Mouse (Mus musculus) lung, embryonic 15.5 days (tissue): ENCODE measurements around the gene Tcf15. TPM values are rescaled to one million over a fixed set of nuclear protein-coding genes. Genes with fewer than 3 reads are reported as not detected.
A peak's percentile ranks its signal among the peaks of the same experiment; 100 is the strongest.

ENCODE experiments used
- ATAC-seq: fragments of 200-750 bp; cut with Nextera tagmentation; 2 replicates; pipeline ENCODE4 v1.8.0; 2017; ENCODE audit warnings: moderate number of reproducible peaks, borderline replicate concordance; ENCODE audit not compliant: low FRiP score, low TSS enrichment; ENCODE audit errors: extremely low read depth
- H3K27ac ChIP-seq: fragments of 300-500 bp; sonication (generic); 2 replicates; pipeline ENCODE4 v1.5.1; 2015; ENCODE audit warnings: moderate library complexity, mild to moderate bottlenecking, inconsistent platforms
- H3K27me3 ChIP-seq: fragments of 300-500 bp; sonication (generic); 2 replicates; pipeline ENCODE4 v1.6.1; 2015; ENCODE audit warnings: inconsistent platforms
- H3K36me3 ChIP-seq: fragments of 300-500 bp; sonication (generic); 2 replicates; pipeline ENCODE4 v1.6.1; 2015; ENCODE audit warnings: inconsistent platforms
- H3K4me1 ChIP-seq: fragments of 300-500 bp; sonication (generic); 2 replicates; pipeline ENCODE4 v1.6.1; 2015; ENCODE audit warnings: inconsistent platforms
- H3K4me2 ChIP-seq: fragments of 300-500 bp; sonication (generic); 2 replicates; pipeline ENCODE4 v1.6.1; 2015; ENCODE audit warnings: inconsistent platforms, mild to moderate bottlenecking, moderate library complexity
- H3K4me3 ChIP-seq: fragments of 300-500 bp; sonication (generic); 2 replicates; pipeline ENCODE4 v1.5.1; 2015; ENCODE audit warnings: mild to moderate bottlenecking, inconsistent platforms
- H3K9ac ChIP-seq: fragments of 300-500 bp; sonication (generic); 2 replicates; pipeline ENCODE4 v1.6.1; 2015; ENCODE audit warnings: inconsistent platforms
- H3K9me3 ChIP-seq: fragments of 300-500 bp; sonication (generic); 2 replicates; pipeline ENCODE4 v1.6.1; 2016; ENCODE audit warnings: inconsistent platforms
- WGBS: fragments of 180-500 bp; shearing (Covaris S2); methylation state at CpG from one replicate; pipeline ENCODE4 v1.1.7; 2015; 5-methylcytosine and 5-hydroxymethylcytosine counted together
- polyA plus RNA-seq: library from polyadenylated mRNA; unstranded; fragments of >200 nt; fragmentation: Nextera tagmentation; extraction: Ambion mirVana; gene quantifications from 2 replicates; pipeline ENCODE4 v1.2.1, GENCODE M21; 2015

Tcf15 gene
- polyA plus RNA-seq, 1 experiment from 2014 or later: 7.8 TPM

DNA sequence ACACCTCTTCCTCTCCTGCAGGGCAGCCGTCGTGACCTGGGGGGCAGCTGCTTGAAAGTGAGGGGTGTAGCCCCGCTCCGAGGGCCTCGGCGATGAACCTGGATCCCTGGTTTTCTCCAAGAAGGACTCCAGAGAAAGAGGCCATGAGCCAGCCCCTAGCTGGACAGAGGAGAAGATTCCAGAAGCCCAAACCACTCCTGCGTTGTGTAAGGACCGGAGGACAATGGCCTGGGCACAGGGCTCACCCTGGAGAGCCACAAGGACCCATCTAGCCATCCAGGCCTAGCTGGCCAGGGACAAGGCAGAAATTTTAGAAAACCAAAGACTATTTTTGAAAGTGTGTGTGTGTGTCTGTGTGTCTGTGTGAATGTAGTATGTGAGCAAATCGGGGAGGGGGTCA, 5.3 kb downstream of the Tcf15 start:
- H3K9ac ChIP-seq: no peak overlapping the region
- no peak overlapping the region for H3K4me3 ChIP-seq
- no peak for ATAC-seq
- H3K36me3 ChIP-seq: no peaks in the 10 kb centered on the region
- H3K9me3 ChIP-seq: no peaks in the 10 kb centered on the region
- peaks cover 26% of the 10 kb centered on the region for H3K27me3 ChIP-seq
- no peak overlapping the region for H3K4me2 ChIP-seq
- WGBS: 83% methylated on average over 9 of the region's 9 CpGs
- H3K27ac ChIP-seq: no peak overlapping the region
- peaks cover 5% of the 10 kb centered on the region for H3K4me1 ChIP-seq

DNA sequence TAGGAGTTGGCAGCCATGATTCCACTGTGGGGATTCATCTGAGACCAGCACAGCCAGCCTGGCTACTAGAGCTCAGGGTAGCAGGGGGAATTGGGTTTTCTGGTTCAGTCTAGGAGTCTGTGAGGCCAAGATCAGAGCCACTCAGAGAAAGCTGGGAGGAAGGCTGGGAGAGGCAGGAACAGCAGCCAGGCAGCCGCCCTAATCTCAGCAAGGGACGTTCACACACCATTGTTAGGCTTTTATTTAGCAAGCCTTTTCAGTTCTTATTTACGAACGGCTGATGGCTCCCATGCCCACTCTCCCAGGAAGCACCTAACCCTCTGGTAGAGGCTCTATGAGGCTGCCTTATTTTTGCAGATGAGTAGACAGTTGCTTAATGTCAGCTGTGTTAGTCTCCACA, 6.5 kb downstream of the Tcf15 start:
- 48% methylated on average over 4 of the region's 4 CpGs for WGBS
- peaks cover 14% of the 10 kb centered on the region for H3K27me3 ChIP-seq
- ATAC-seq: no peak

DNA sequence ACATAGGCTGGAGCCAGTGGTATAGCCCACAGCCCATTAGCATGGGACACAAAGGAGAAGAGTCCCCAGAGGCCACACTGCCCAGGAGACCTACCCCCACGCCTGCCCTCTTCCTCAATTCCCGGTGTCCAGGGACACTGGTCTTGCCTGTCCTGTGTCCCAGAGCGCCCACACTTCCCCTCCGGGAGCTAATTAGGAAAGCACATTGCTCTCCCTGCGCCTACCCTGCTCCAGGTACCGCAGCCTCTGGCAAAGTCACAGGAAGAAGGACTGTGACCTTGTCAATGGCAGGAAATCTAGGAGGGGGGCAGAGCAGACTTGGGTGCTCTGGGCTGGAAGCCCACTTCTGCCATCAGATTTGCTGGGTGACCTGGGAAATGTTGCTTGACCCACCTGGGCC, 7.0 kb downstream of the Tcf15 start:
- H3K9ac ChIP-seq: no peak overlapping the region
- ATAC-seq: no peak
- H3K4me3 ChIP-seq: no peak overlapping the region
- no peak overlapping the region for H3K27ac ChIP-seq
- no peaks in the 10 kb centered on the region for H3K9me3 ChIP-seq
- no peaks in the 10 kb centered on the region for H3K36me3 ChIP-seq
- H3K27me3 ChIP-seq: peaks cover 9% of the 10 kb centered on the region
- H3K4me2 ChIP-seq: no peak overlapping the region
- WGBS: 62% methylated on average over 6 of the region's 6 CpGs
- H3K4me1 ChIP-seq: 0 out of 2 replicates have a peak, but pooled peaks cover 2% of the 10 kb centered on the region

More for the DNA sequence above, 6.5 kb downstream of the Tcf15 start:
- Histone ChIP-seq H3K27ac (0 out of 2 replicates have a peak overlapping the region, but pooled peaks have one; percentile 10), H3K4me2 (no peak overlapping the region), H3K9ac (no peak overlapping the region), H3K4me3 (no peak overlapping the region), H3K9me3 (no peaks in the 10 kb centered on the region), H3K4me1 (no peaks in the 10 kb centered on the region), H3K36me3 (no peaks in the 10 kb centered on the region)

DNA sequence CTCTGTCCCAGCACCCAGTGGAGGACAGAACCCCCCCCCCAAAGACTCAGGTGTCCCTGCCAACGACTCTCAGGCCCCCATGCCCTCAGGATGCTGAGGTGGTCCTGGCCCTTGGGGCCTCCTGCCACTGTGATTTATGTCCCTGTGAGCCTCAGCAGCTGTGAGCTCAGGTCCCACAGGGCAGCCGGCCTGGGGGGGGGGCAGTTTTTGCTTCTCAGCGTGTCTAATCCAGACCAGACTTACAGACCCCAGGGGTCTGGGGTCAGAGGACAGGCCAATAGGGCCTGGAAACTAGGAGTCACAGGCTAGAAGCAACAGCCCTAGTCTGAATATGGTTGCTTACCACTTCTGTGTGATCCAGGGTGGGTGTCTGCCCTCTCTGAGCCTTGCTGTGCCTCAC, 10.0 kb downstream of the Tcf15 start:
- no peak overlapping the region for H3K9ac ChIP-seq
- H3K27ac ChIP-seq: no peak overlapping the region
- H3K4me3 ChIP-seq: no peak overlapping the region
- peaks cover 6% of the 10 kb centered on the region; the same call in 1 of the 2 replicates for H3K4me1 ChIP-seq
- H3K4me2 ChIP-seq: no peak overlapping the region
- no peak for ATAC-seq
- no peaks in the 10 kb centered on the region for H3K27me3 ChIP-seq
- WGBS: 33% methylated on average over 3 of the region's 3 CpGs
- no peaks in the 10 kb centered on the region for H3K9me3 ChIP-seq
- no peaks in the 10 kb centered on the region for H3K36me3 ChIP-seq

DNA sequence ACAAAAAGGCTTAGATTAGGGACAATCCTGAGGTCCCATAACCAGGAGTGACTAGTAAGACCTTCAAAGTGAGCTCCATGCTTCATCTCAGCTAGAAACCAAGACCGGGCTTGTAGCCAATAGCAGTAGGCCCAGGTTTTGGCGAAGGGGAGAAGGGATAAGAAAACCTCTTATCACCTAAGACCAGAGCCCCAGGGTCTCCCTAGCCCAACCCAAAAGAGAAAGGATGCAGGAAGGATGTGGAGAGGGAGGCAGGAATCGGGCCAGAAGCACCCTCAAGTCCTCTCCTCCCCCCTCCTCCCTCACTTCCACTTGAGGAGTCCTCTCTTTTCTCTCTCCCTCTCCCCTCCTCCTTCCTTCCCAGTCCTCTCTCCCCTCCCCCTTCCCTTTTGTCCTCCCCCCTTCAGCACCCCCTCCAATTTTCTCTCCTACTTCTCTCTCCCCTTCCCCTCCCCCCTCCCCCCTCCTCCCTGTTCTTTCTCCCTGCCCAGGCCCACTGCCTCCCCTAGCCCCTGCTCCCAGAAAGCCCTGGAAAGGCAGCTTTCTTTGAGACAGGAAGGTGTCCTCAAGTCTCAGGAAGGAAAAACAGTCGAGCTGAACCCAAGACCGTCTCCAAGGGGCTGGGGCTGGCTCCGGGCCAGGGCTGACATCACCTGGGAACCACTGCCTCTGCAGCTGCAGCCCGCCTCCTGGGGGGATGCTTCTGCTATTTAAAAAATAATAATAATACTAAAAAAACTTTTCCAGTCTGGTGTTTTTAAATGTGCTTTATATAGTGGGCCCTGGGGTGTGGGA, 12.2 kb downstream of the Tcf15 start:
- no peak overlapping the region for H3K9ac ChIP-seq
- H3K27ac ChIP-seq: 0 out of 2 replicates have a peak overlapping the region, but pooled peaks have one; percentile 19
- 23% methylated on average over 7 of the region's 7 CpGs for WGBS
- no peak overlapping the region for H3K4me2 ChIP-seq
- no peaks in the 10 kb centered on the region for H3K36me3 ChIP-seq
- no peaks in the 10 kb centered on the region for H3K27me3 ChIP-seq
- ATAC-seq: peak; percentile 57
- no peak overlapping the region for H3K4me3 ChIP-seq
- peaks cover 6% of the 10 kb centered on the region; the same call in 1 of the 2 replicates for H3K4me1 ChIP-seq
- no peaks in the 10 kb centered on the region for H3K9me3 ChIP-seq

DNA sequence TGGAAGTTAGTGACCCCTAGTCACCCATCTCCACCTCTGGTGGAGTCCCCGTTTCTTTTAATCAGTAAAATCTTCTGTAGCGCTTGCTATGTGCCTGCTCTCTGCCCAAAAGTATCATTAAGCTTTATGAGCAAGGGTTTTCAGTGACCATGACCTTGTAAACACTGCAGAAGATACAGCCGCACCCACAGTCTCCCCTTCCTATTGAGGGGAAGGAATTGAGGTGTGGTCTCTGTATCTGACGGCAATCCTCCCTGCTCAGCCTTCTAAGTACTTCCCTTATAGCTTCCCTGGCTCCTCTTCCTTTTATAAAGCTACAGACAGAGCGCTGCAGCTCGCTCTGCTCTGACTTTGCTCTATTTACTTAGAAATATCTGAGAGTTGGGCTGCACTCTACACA, 13.1 kb downstream of the Tcf15 start:
- no peak overlapping the region for H3K9ac ChIP-seq
- no peak for ATAC-seq
- WGBS: 59% methylated on average over 6 of the region's 6 CpGs

DNA sequence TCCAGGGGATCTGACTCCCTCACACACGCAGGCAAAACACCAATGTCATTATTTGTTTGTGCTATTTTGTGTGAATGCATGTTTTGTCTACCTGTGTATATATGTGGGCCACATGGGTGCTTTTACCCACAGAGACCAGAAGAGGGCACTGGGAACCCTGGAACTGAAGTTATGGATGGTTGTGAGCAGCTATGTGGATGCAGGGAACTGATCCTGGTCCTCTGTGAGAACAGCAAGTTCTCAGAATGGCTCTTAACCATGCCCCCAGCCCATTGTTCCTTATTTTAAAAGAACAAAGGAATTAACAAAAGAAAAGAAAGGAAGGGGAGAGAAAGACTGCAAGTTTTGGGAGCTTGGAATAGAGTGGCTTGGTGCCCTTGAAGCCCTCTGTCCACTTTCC, 16.1 kb downstream of the Tcf15 start:
- no peak for ATAC-seq
- H3K36me3 ChIP-seq: no peaks in the 10 kb centered on the region
- peaks cover 6% of the 10 kb centered on the region; the same call in 1 of the 2 replicates for H3K4me1 ChIP-seq
- no peak overlapping the region for H3K9ac ChIP-seq
- no peak overlapping the region for H3K4me3 ChIP-seq
- H3K27me3 ChIP-seq: no peaks in the 10 kb centered on the region
- no peaks in the 10 kb centered on the region for H3K9me3 ChIP-seq
- WGBS: 100% methylated on average over 1 of the region's 1 CpGs
- H3K4me2 ChIP-seq: no peak overlapping the region
- no peak overlapping the region for H3K27ac ChIP-seq

More for the DNA sequence above, 13.1 kb downstream of the Tcf15 start:
- Histone ChIP-seq H3K4me2 (no peak overlapping the region), H3K36me3 (no peaks in the 10 kb centered on the region), H3K4me3 (no peak overlapping the region), H3K9me3 (no peaks in the 10 kb centered on the region), H3K4me1 (peaks cover 6% of the 10 kb centered on the region; the same call in 1 of the 2 replicates), H3K27ac (0 out of 2 replicates have a peak overlapping the region, but pooled peaks have one; percentile 19), H3K27me3 (no peaks in the 10 kb centered on the region)

DNA sequence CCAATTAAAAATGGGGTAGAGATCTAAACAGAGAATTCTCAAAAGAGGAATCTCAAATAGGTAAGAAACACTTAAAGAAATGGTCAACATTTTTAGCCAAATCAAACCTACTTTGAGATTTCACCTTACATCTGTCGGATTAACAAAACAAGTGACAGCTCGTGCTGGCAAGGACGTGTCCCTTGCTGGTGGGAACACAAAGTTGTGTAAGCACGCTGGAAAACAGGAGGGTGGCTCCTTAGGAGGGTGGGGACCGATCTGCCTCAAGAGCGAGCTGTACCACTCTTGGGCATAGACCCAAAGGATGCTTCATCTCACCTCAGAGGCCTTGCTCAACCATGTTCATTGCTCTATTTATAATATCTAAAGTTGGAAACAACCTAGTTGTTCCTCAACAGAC, 22.9 kb downstream of the Tcf15 start:
- no peak overlapping the region for H3K4me3 ChIP-seq
- no peak overlapping the region for H3K9ac ChIP-seq
- no peak overlapping the region for H3K4me2 ChIP-seq
- no peaks in the 10 kb centered on the region for H3K36me3 ChIP-seq
- 85% methylated on average over 6 of the region's 6 CpGs for WGBS
- no peaks in the 10 kb centered on the region for H3K9me3 ChIP-seq
- no peaks in the 10 kb centered on the region for H3K27me3 ChIP-seq
- no peaks in the 10 kb centered on the region for H3K4me1 ChIP-seq
- no peak overlapping the region for H3K27ac ChIP-seq
- no peak for ATAC-seq

DNA sequence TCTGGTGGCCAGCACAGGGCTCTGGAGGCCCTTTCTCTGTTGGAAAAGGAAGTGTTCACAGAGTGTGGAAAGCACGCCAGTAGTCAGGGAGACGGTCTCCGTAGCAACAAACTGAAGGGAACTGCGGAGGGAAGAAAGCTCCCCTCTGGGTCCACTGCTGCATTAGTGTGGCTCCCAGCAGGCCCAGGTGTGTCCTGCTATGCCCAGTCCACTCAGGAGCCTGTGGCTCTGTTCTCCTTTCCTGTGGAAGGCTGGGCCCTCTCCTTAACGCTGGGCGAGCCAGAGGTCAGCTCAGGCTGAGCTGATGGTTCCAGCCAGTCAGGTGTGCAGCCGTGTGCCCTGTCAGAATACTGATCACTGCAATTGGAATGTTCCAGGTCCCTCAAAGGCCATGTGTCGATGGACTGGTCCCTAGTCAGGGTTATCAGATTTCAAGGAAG, 24.5 kb downstream of the Tcf15 start:
- Histone ChIP-seq H3K36me3 (no peaks in the 10 kb centered on the region), H3K4me3 (no peak overlapping the region), H3K27ac (no peak overlapping the region), H3K27me3 (no peaks in the 10 kb centered on the region), H3K9me3 (no peaks in the 10 kb centered on the region), H3K4me1 (no peaks in the 10 kb centered on the region), H3K4me2 (no peak overlapping the region), H3K9ac (no peak overlapping the region)
- ATAC-seq: no peak
- WGBS: 19% methylated on average over 8 of the region's 8 CpGs

DNA sequence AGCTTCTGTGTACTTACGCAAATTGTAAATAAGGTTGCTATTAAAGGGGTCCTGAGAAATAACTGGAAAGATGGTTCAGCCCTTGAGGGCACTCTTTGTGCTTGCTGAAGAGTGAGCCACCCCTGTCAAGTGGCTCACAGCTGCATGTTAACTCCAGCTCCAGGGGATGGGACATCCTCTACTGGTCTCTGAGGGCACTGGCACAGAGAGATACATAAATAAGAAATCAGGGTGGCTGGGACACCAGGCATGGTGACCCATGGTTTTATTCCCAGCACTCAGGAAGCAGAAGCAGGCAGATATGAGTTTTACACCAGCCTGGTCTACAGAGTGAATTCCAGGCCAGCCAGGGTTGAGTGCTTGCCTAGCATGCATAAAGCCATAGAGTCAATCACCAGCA, 26.0 kb downstream of the Tcf15 start:
- no peak overlapping the region for H3K27ac ChIP-seq
- WGBS: 78% methylated on average over 1 of the region's 1 CpGs
- H3K4me1 ChIP-seq: no peaks in the 10 kb centered on the region
- no peak overlapping the region for H3K9ac ChIP-seq
- H3K27me3 ChIP-seq: no peaks in the 10 kb centered on the region
- ATAC-seq: no peak
- no peak overlapping the region for H3K4me2 ChIP-seq
- H3K9me3 ChIP-seq: no peaks in the 10 kb centered on the region
- H3K36me3 ChIP-seq: no peaks in the 10 kb centered on the region
- H3K4me3 ChIP-seq: no peak overlapping the region

DNA sequence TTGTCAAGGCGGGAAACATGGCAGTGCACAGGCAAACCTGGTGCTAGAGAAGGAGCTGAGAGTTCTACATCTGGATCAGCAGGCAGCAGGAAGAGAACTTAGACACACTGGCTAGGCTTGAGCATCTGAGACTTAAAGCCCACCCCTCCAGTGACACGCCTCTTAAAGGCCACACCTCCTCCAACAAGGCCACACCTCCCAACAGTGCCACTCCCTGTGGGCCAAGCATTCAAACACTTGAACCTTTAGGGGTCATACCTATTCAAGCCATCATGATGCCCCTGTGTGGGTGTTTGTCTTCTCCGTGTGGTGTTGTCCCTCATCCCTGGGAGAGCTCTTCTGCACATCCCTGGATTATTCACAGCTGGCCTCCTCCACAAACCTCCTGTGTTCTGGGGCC, 31.5 kb downstream of the Tcf15 start:
- Histone ChIP-seq H3K9me3 (no peaks in the 10 kb centered on the region), H3K4me1 (peaks cover 3% of the 10 kb centered on the region), H3K9ac (no peak overlapping the region), H3K27ac (no peak overlapping the region), H3K4me2 (no peak overlapping the region), H3K4me3 (no peak overlapping the region), H3K36me3 (no peaks in the 10 kb centered on the region), H3K27me3 (no peaks in the 10 kb centered on the region)
- no peak for ATAC-seq
- WGBS: 85% methylated on average over 3 of the region's 3 CpGs

DNA sequence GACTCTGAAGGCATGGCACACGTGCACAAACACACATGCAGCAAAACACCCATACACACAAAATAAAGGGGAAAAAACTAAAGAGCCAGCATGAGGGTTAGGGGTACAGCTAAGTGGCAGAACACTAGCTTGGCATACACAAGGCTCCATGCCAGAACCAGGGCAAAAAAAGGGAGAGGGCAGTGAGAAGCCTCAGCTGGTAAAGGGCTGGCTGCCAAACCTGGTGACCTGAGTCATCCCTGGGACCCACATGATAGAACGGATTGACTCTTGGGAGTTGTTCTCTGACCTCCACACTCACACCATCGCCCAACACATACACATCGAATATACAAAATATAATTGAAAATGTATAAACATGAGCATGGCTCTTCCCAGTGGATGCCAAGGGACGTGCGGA, 33.3 kb downstream of the Tcf15 start:
- no peak for ATAC-seq
- Histone ChIP-seq H3K36me3 (no peaks in the 10 kb centered on the region), H3K4me3 (no peak overlapping the region), H3K27ac (peak overlapping the region; percentile 33; the same call in 1 of the 2 replicates), H3K9me3 (no peaks in the 10 kb centered on the region), H3K27me3 (no peaks in the 10 kb centered on the region), H3K9ac (no peak overlapping the region), H3K4me1 (peaks cover 12% of the 10 kb centered on the region), H3K4me2 (no peak overlapping the region)
- WGBS: 69% methylated on average over 6 of the region's 6 CpGs
